In the genomic region with DNA sequence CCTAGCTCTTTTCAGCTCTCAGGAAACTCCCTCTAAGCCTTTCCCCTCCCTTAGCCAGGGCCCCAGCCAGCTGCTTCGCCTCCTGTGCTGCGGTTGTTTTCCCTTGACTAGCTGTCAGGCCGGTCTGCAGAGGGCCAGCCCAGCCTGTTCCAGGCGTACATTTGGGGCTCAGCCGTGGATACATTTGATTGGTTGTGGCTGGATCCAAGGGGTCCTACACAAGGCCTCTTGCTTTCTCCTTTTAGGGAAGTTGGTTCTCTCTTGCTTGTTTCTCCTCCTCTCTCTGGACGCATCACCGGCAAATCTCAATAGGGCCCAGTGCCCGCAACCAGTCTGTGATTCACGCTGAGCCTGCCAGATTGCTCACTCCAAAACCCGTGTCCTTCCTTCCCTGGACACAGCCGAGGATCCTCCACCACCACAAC, we compare ENCODE assay signal across 9 mouse cellular contexts. TPM values are rescaled to one million over a fixed set of nuclear protein-coding genes. Genes with fewer than 3 reads are reported as not detected.
DNase-seq lines count a peak whose midpoint lies in the region; ATAC-seq and TF ChIP-seq lines count a peak whose summit lies in the region.
"Had no signal": no experiment of that assay in that cellular context is flagged by ENCODE, and none has a peak within 500 bp of the region (broad histone marks: within the 10 kb centered on the region; RNA-seq: fewer than 3 reads in every experiment).

No protein-coding gene starts in this region.

- no peaks in the 10 kb centered on the region; the same call in 1 of the 2 replicates for H3K36me3 ChIP-seq in intestine, embryonic 14.5 days (ENCODE audit: control insufficient read depth, insufficient read depth, low read length)
- no peaks in the 10 kb centered on the region for H3K36me3 ChIP-seq in lung, postnatal 0 days (ENCODE audit: insufficient read depth, low read length)

- TF ChIP-seq EP300 in lung, postnatal 0 days (IDR thresholded peaks at IDR 0.05): no peak

- no peaks in the 10 kb centered on the region for H3K27me3 ChIP-seq in intestine, embryonic 14.5 days (replicated peaks; ENCODE audit: control insufficient read depth, insufficient read depth, low read length)
- H3K27me3 ChIP-seq in lung, postnatal 0 days (replicated peaks; ENCODE audit: insufficient read depth, low read length): no peaks in the 10 kb centered on the region

- peak; percentile 87 for DNase-seq in Muller cell, postnatal 12 days (ENCODE audit: inconsistent ontology term)
- peak; percentile 45 to 51 for DNase-seq in cerebellum, postnatal 36 days
- peak; percentile 45 to 50 for DNase-seq in gastrocnemius, postnatal 36 days
- peak; percentile 85 for DNase-seq in intestine, embryonic 14.5 days (ENCODE audit: low spot score)
- peak; percentile 88 for DNase-seq in lung, postnatal 0 days (ENCODE audit: low spot score)
- peak; percentile 76 for DNase-seq in retina, postnatal 1 day
- DNase-seq in frontal cortex, postnatal 14 days (ENCODE audit: low spot score in 2 of 2): no peak
- no peak for DNase-seq in spleen, postnatal 10 days (ENCODE audit: low spot score in 2 of 2)

- peak; percentile 92 for ATAC-seq in intestine, embryonic 14.5 days (replicated peaks; ENCODE audit: low FRiP score, low TSS enrichment, low read depth)
- peak; percentile 92 for ATAC-seq in lung, postnatal 0 days

- intact Hi-C loops in gastrocnemius, postnatal 36 days (cut with DNase I): no loop called here

- H3K9me3 ChIP-seq in intestine, embryonic 14.5 days (ENCODE audit: control insufficient read depth, low read length): no peaks in the 10 kb centered on the region
- H3K9me3 ChIP-seq in lung, postnatal 0 days (ENCODE audit: low read length): no peaks in the 10 kb centered on the region

- 25% methylated on average over 11 of the region's 11 CpGs for WGBS in intestine, embryonic 14.5 days
- 31% methylated on average over 11 of the region's 11 CpGs for WGBS in lung, postnatal 0 days

- no peak overlapping the region for H3K4me2 ChIP-seq in intestine, embryonic 14.5 days (ENCODE audit: low read length)
- no peak overlapping the region for H3K4me2 ChIP-seq in lung, postnatal 0 days (replicated peaks; ENCODE audit: low read depth, low read length)

- H3K27ac ChIP-seq in intestine, embryonic 14.5 days (ENCODE audit: low read depth): peak overlapping the region; percentile 94
- peak overlapping the region; percentile 81 for H3K27ac ChIP-seq in lung, postnatal 0 days (ENCODE audit: low read length)
- H3K27ac ChIP-seq: liver, embryonic 14.5 days had no signal

- TF ChIP-seq CTCF in lung, postnatal 0 days (IDR thresholded peaks at IDR 0.05): no peak

- peaks cover 40% of the 10 kb centered on the region for H3K4me1 ChIP-seq in intestine, embryonic 14.5 days (replicated peaks; ENCODE audit: control insufficient read depth, insufficient read depth, low read length)
- peaks cover 17% of the 10 kb centered on the region for H3K4me1 ChIP-seq in lung, postnatal 0 days (ENCODE audit: insufficient read depth, low read depth, low read length)

- H3K4me3 ChIP-seq in intestine, embryonic 14.5 days (ENCODE audit: low read depth, low read length): no peak overlapping the region
- H3K4me3 ChIP-seq in lung, postnatal 0 days (ENCODE audit: low read depth, low read length): no peak overlapping the region

- peak overlapping the region; percentile 22 for H3K9ac ChIP-seq in intestine, embryonic 14.5 days (ENCODE audit: low read length)
- no peak overlapping the region for H3K9ac ChIP-seq in lung, postnatal 0 days (replicated peaks; ENCODE audit: low read depth)
- H3K9ac ChIP-seq: liver, embryonic 14.5 days had no signal

RNA-seq across cellular contexts. Expression of a gene that starts 40.4 kb away (rescaled TPM):
- 10 to 100 TPM; 14.5 to 17.3 TPM for total RNA-seq in gastrocnemius, postnatal 36 days (2021)
- polyA plus RNA-seq in intestine, embryonic 14.5 days (2014; fragmentation: Nextera tagmentation; extraction: Ambion mirVana): 102 and 114 TPM in 2 replicates
- polyA plus RNA-seq in lung, postnatal 0 days (2015; fragmentation: Nextera tagmentation; extraction: Ambion mirVana): 70.0 and 79.3 TPM in 2 replicates

Comparison
In these comparisons a context has a peak if more than half of its experiments do, and no peak if none do; other contexts are left out.
1. DNase-seq: peak in Muller cell, postnatal 12 days (single experiment), cerebellum, postnatal 36 days (2 of 2), gastrocnemius, postnatal 36 days (2 of 2), intestine, embryonic 14.5 days (single experiment), lung, postnatal 0 days (single experiment) and retina, postnatal 1 day (single experiment); none in frontal cortex, postnatal 14 days (0 of 2) and spleen, postnatal 10 days (0 of 2).